Mouse (Mus musculus) ovary, adult 18-20 months (tissue): ENCODE measurements around the gene Grik3.

Source experiments
- DNase-seq: peaks from one replicate; pipeline ENCODE4 v3.0.0; 2022; ENCODE audit warnings: low spot score, mixed read lengths

Gene Grik3

DNA sequence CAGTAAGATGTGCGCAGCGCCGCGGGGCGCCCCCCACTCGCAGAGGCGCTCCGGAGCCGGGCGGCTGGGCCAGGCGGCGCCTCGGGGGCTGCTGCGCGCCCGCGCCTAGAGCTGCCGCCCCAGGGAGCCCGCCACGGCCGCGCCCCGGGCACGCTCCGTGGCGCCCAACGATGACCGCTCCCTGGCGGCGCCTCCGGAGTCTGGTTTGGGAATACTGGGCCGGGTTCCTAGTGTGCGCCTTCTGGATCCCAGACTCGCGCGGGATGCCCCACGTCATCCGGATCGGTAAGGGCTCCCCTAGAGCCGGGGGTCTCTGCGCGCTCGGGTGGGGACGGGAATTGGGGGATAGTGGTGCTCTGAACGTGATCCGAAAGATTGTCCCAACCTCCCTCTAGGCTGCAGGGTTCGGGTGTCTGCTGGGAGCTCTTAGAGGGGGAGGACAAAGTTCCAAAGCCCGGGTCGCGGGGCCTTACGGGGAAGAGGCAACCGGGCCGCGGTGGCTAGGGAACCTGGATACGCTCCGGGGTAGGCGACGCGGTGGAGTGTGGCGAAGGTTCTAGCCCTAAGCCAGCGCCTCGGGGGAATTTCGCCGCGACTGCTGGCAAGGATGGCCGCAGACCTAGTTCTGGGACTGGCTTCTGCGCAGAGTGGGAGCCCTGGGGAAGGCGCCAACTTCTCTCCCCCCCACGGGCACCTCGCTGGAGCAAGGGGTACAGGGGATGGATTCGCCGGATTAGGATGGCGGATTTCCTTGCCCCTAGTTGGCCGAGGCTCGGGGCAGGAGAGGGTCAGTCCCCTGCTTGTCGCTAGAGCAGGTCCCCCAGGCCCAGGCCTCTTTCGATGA is at the start of gene Grik3:
TSS of gene Grik3 (plus strand) at position 40 of the 844 bp plus-strand sequence.
- DNase-seq, result no peak

- DNase-seq, result peak; percentile 80
Measured at GRCm38 (mm10) chr4:125441821-125442220, 48.7 kb upstream of the Grik3 start.

GRCm38 (mm10) chr4:125444366-125444765 is 46.1 kb upstream of the Grik3 start:
- DNase-seq, result no peak

DNA sequence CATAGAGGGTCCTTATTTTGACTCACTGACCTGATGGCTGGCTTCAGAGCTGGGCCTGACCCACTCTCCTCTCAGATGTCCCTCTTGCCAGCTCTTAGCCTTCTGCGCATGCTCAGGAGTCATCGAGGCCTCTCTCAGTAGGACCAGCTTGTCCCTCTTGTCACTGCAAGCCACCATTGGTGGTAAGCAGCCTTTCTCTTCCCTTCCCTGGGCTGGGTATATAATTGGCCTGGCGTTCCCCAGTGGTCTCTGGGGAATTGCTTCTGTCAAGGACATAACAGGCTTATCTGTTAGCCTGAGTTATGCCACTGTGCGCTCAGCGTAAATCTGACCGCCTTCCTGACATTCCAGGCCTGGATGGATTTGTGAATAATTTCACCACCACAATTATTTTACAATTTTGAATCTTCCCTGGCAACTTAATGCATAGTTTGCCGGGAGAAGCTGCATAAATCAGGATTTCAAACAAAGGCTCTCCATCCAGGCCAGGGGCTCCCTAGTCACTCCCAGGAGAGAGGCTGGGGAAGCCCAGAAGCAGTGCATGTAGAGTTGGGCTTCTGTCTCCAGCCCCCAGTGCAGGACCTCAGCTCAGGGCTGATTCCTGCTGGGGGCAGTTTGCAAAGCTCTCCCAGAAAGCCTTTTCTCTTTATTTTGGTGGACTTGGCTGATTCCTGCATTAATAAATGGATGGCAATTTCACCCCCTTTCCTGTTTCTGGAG is 39.7 kb upstream of the Grik3 start:
- DNase-seq, result no peak

- no peak for DNase-seq
Measured at GRCm38 (mm10) chr4:125451821-125452220, 38.7 kb upstream of the Grik3 start.

DNA sequence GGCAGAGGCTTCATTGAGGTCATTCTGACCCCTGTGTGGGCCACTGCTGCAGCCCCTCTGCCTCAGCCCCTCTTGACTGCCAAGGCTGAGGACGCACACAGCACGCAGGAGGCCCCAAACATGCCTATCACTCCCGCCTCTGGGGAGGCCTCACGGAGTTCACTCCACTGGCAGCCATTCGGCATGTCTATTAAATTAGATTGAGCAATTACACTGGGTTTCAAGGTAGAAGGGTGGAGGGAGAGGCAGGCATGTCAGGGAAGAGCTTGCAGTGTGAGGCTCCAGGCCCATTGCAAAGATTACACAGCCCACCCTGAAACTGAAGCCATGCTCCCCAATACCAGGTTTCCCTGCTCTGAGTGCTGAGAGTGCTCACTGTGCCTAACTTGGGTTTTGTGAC is 34.0 kb upstream of the Grik3 start:
- DNase-seq, result no peak

DNA sequence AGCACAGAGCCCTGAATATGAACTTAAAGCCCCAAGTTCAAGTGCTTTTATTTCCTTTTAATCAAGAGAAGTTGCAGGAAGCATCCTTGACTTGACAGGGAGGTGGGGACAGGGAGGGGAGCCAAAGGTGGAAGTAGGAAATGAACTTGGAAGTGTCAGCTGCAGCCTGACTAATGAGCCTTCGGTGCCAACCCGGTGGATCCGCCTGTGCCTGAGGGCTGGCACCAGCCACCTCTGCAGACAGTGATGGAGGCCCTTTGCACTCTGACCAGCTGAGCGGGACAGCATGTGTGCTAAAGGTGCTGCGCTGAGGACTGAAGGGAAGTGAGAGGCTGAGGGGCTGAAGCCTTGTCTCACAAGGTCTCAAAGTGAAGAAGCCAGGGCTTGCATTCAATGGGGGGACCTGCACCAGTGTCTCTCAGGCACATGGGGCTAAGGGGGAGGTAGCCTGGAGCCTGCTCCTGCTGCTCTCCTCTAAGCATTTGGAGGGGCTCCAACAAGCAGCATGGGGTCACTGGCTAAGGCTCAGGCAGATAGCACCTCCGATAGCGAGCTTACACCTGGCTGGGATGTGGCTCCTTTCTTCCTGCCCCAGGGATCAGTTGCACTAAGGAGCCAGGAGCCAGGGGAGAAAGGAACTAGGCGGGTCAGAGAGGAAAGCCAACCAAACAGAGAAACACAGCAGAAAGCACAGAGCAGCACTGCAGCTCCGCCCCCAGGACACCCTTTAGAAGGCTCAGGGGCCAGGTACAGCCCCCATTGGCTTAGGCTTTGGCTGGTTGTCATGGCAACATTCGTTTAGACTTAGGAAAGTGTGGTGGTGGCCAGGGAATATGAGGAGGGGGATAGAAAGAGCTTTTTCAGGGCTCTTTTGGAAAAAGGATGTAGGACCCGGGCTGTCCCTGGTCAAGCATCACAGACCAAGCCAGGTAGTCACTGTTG is 33.1 kb upstream of the Grik3 start:
- no peak for DNase-seq

- peak; percentile 68 for DNase-seq
Measured at GRCm38 (mm10) chr4:125459791-125460190, 30.7 kb upstream of the Grik3 start.

DNA sequence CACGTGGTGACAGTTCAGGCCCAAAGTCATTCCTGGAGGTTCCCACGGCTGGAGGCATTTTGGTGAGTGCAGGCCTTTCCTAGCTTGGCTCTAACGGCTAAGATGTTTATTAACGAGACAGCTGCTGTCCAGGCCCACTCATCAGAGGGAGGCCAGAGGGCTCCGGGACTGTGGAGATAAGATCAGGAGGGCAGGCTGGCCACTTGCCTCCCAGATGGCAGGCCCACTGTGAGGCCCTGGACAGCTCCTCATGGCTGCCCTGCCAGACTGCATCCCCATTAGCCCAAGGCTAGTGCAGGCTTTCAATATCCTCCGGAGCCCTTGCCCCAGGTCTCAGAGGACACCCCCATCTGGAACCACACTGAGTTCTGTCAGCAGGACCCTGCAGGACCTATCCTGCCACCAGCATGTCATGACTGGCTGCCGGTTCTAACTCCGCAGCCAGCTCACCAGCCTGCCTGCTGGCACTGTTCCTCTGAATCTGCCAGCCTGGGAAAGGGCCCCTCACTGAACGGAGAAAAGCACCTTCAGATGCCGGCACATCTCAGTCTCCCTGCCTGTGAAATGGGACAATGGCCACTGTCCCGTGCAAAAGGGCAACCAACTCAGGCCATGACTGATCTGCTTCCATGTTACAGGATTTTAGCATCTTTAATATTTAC is 20.7 kb upstream of the Grik3 start:
- DNase-seq, result no peak

GRCm38 (mm10) chr4:125474903-125475302 is 15.6 kb upstream of the Grik3 start:
- no peak for DNase-seq

DNA sequence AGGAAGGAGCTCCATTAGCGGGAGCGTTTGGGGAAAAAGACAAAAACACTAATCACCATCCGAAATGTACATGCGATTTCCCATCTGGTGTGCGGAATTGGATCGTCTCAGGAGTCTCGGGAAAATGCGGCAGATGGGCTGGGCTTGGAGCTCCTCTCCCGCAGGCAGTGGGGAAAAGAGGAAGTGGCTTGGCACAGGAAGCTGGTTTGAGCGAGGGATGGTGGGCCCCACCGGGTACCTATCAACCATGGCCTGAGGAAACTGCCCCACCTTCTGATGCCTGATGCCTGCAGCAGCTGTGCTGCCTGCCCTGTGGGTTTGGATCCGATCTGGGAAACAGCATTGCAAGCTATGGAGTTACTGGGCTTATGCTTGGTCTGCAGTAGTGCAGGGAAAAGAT is 12.4 kb upstream of the Grik3 start:
- DNase-seq, result no peak

DNA sequence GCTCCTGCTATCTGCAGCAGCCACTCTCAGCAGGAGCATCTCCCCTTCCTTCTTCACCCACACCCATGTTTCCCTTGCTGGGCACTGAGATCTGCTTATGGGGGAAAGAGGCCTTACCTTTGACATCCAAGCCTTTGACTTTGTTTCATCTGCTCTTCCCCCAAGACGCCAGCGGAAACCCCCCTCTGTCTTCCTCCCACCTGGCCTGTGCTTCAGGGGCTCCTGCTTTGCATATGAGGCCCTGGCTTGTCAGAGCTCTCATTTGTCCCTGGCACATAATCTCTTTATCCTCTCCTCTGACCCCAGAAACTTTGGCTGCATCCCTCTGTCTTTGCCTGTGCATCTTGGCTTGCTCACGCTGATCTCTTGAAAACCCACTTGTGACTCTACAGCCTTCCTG is 9.2 kb upstream of the Grik3 start:
- DNase-seq, result no peak

DNA sequence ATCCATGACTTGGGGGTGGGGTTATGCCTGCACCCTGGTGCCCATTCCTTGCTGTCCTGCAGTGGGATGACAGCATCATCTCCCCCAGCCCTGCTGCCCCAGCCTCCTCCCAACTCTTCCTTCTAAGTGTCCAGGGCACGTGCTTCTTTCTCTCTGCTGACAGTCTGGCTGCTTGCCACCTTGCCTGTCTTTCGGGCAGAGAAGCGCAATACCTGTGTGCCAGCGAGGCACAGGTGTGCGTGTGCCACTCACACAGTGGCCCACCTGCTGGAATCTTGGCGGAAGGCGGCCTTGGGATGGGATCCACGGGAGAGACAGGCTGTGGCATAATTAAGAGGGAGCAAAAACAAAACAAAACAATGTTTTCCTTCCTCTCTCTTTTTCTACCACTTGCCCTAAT is 6.4 kb upstream of the Grik3 start:
- DNase-seq, result no peak

GRCm38 (mm10) chr4:125485416-125486239 is 4.9 kb upstream of the Grik3 start:
- no peak for DNase-seq

DNA sequence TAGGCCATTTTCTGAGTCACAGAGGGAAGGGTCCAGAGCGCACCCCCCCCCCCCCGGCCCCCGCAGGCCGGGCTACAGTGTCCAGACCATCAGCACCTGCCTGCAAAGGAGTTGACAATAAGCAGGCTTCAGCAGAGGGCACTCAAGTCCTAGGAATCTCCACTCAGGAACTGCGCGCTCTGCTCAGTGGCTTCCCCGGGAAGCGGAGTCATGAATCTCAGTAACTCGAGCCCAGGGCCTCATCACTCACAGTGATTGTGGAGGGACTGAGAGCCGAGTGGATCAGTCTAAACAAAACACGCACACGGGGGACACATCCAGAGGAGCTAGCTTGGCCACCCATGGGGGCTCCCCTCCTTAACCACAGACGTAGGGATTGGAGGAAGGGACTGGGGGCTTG is 3.9 kb upstream of the Grik3 start:
- DNase-seq, result no peak

GRCm38 (mm10) chr4:125487031-125487430 is 3.5 kb upstream of the Grik3 start:
- no peak for DNase-seq

DNA sequence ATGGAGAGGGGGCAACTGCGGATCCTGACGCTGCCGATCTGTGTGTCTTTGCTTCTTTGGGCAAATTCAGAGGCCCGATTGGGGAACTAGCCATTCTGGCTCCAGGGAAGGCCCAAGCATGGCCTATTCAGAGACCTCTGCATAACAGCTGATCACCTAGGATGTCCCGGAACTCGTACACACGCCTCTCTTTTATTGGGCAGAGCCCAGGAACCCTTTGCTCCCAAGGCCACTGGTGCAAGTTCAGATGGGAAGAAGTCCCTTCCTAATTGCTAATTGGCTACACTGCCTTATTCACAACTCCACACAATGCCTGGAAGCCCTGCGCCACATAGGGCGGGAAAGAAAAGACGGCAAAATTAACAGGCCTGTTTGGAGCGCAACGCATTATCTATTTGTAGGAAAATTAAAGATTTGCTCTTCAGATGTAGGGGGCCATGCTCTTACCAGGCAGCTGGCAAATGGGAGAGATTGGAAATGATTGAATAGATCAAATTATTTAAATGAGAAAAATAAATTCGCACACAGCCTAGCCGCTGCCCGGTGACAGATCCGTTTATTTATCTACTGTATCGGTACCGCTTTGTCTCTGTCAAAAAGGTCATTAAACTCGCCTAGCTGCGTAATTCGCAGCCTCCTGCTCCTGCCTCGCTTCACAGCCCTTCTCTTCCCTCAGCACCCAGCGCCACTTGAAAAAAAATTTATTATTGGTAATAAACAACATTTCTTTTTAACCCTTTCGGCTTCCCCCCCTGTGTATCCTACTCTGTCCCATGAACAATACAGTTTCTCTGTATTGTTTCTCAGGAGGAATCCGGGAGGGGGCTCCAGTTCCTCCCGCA is 1.5 kb upstream of the Grik3 start:
- DNase-seq, result no peak

GRCm38 (mm10) chr4:125489901-125490590 is 454 bp upstream of the Grik3 start:
- DNase-seq, result peak; percentile 41

GRCm38 (mm10) chr4:125491505-125492121 is 1.1 kb downstream of the Grik3 start:
- no peak for DNase-seq
